Mouse (Mus musculus): ENCODE measurements around the gene Nefh. TPM values are rescaled to one million over a fixed set of nuclear protein-coding genes. Genes with fewer than 3 reads are reported as not detected.

Gene Nefh
- 10 to 100 TPM; 41.3 to 44.4 TPM for total RNA-seq (2021)

DNA sequence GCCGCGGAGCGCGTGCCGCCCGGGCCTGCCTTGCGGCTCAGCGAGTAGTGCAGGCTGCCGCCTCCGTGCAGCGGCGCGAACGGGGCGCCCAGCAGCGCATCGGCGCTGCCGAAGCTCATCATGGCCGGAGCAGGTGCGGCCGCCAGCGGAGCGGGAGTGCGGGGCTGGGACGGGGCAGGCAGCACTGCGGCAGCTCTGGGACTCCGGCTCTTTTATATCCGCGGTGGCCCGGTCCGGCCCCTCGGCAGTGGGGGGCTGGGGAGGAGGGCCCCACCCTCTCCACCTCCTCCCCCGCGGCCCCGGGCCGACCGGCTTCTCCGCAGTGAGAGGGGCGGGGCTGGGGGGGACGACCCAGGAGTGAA lies at the start of gene Nefh:
Gene Nefh (minus strand): TSS at position 252 of the 362 bp plus-strand sequence.
- intact Hi-C loops (cut with DNase I): no loop called here
- peak in 1 of 2 experiments; percentile 42 for DNase-seq (ENCODE audit: low spot score in 2 of 2)

DNA sequence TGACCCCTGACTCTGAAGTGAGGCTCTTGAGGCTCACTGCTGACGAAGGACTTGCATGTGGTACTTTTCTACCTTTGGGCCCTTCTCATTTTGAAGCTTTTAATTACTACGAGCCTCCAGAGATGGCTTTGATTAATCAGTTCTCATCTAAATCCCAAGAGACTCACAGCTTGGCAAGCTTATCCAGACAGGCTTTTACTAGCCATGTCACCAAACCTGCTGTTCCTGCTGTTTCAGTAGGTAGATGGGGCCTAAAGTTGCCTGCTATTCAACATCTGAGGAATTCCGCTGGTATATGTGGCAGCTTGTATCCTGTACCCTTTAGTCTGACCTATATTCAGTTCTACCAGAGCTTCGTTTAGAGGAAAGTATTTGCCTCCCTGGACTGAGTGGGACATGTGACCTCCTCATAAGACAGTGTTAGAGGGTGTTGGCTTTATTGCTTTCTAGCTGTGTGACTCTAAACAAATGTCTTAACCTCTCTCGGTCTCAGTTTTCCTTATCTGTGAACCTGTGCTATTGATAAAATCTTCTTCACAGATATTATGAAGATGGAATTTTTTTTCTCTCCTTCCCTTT lies 48.8 kb upstream of the Nefh start:
- intact Hi-C loops (cut with DNase I): no loop called here
- DNase-seq (ENCODE audit: low spot score in 2 of 2): no peak

DNA sequence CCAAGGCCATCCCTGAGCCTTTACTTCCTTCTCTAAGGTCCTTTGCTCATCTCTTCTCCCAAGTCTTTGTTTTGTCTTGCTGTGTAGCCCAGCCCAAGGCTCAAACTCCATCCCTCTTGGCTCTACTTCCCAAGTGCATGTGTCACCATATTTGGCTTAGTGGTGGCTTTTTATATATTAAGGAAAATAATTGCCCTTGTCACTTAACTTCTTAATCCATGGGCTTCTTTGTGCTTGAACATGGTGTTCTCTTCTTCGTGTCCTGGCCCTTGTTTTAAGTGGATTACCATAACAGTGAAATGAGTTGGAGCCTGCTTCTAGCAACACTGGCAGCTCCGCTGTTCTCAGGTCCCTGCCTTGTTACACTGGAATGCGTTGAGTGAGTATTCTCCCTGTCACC lies 47.8 kb upstream of the Nefh start:
- intact Hi-C loops (cut with DNase I): no loop called here
- DNase-seq (ENCODE audit: low spot score in 2 of 2): no peak

DNA sequence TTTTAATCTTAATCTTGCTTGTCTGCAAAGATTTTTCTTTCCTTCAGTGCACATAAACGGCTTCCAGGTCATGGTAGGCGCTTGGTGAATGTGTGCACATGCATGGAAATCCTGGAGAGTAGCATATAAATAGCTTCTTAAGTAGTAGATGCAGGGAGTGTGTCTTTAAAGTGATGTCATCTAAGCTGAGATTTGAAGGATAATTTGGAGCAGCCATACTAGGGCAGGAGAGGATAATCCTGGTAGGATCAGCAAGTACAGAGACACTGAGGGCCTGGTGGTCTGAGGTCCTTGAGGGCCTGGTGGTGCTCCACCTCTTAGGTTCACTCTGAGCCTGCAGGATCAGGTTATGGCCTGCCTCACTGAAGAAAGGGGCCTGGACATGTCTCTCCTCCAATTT lies 44.6 kb upstream of the Nefh start:
- intact Hi-C loops (cut with DNase I): no loop called here
- no peak for DNase-seq (ENCODE audit: low spot score in 2 of 2)

DNA sequence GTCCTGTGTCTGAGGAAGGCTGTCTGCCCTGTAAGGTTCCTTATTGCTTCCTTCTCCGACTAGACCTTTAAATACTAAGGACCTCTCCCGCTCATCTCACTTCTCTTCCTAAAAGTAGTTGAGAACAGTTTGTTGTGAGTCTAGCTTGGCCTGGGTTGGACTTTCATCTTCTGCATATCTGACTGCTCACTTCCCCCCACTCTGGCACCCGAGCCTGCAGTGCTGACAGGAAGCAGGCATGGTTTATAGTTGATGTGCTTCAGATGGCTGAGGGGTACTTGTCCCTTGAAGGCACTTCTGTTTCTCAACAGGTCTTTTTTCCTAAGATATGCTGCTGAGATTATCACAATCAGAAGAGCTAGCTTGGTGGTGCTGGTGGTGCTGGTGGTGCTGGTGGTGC lies 41.3 kb upstream of the Nefh start:
- DNase-seq (ENCODE audit: low spot score in 2 of 2): no peak
- intact Hi-C loops (cut with DNase I): no loop called here

DNA sequence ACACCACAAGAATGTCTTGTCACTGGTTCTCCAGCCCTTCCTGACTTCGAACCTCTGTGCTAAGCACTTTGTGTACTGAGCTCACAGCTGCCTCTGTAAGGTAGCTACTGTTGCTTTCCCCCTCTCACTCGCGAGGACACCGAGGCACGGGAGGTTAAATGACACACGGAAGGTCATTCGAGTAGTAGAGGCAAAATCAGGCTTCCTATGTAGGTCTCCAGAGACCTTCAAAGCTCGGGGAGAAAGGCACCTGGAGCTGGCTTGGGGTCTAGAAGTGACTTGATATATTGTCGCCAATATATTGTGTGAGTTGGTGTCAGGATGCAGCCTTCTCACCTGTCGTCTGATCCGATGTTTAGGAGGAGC lies 39.6 kb upstream of the Nefh start:
- DNase-seq (ENCODE audit: low spot score in 2 of 2): no peak
- intact Hi-C loops (cut with DNase I): loop anchor here (1.0 kb wide), 1 partner anchor 78 kb away; the partner anchor contains the start of gene Gas2l1

DNA sequence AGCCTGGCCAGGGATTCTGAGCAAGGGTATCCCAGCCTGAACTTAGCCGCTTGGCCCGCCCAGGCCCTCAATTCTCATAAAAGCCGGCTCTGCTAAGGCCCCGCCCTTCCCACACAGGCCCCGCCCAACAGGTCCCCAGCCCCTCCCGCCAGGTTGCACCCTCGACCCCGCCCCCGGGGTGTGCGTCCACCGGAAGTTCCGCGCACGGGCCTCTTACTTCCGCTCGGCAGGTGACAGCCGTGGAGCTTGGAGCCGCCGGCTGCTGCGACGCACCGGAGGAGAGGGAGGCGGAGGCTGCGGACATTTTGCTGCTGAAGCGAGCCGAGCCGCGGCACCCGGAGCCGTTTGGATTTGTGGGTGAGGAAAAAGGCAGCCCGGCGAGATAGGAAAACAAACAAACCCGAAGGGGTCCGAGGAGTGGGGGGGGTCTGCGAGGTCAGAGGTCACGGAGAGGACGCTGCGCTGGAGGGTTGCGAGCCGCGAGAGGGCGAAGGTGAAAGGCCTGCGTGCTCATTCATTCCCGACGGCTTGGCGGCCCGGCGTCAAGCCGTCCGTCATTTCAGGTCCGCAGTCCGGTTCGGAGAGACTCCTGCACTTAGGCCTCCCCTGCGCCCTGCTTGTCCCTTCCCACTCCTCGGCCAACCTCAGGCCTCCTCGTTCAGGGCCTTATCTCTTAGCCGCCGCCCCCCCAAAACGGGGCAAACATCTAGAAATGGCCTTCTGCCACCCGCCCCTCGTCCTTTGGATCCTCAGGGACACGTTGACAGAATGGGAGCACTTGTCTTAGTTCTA lies 39.0 kb upstream of the Nefh start, which contains the start of gene Ap1b1:
Gene Ap1b1 (plus strand): TSS at position 130 of the 792 bp plus-strand sequence.
- DNase-seq (ENCODE audit: low spot score in 2 of 2): peak; percentile 89 to 91
- intact Hi-C loops (cut with DNase I): loop anchor here (1.0 kb wide), 1 partner anchor 78 kb away; the partner anchor contains the start of gene Gas2l1

DNA sequence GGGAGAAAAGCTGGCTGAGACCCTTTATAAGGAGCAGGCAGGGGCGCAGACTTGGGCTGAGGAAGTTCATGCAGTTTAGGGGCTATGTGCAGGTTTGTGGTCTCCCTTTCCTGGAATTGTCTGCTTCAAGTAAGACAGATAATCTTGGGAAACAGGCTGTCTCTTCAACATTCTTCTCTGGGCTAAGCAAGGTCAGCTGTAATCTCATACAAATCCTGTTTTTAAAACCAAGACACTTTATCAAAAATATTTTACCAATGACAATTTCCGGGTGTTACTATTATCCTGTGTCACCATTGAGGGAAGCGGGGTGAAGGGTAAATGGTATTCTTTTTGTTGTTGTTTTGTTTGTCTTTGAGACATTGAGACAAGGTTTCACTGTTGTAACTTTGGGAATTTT lies 36.9 kb upstream of the Nefh start:
- DNase-seq (ENCODE audit: low spot score in 2 of 2): no peak
- intact Hi-C loops (cut with DNase I): loop anchor here (2.0 kb wide), 1 partner anchor 68 kb away; no protein-coding TSS in a partner anchor

DNA sequence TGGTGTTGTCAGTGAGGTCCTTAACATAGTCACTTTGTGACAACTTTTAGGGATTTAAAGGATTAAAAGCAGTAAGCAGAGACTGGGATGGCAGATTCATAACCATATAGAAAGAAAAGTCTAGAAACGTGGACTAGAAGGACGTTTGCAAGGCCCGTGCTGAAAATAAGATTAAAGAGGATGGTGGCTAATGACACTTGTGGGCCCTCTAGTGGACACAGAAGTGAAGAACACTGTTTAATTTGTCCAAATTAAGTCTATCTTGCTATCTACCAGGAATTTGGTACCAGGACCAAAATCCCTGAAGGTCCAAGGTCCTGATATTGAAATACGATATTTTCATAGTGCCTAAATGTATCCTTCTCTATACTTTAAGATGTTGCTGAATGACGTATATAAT lies 36.4 kb upstream of the Nefh start:
- intact Hi-C loops (cut with DNase I): loop anchor here (2.0 kb wide), 1 partner anchor 67 kb away; no protein-coding TSS in a partner anchor

DNA sequence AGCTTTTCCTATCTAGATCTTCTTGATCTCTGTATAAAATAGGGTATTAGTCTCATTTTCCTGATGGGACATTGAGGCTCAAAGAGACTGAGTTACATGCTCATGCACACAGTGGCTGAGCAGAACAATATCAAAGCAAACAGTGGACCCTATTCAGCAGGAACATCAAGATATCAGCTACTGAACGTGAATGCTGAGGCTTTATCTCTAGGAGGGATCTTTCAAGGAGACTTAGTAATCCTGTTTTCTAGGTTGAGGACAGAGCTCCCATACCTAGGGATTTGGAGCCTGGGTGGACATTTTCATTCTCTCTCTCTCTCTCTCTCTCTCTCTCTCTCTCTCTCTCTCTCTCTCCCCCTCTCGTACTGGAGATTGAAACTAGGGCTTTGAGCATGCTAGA lies 35.7 kb upstream of the Nefh start:
- intact Hi-C loops (cut with DNase I): no loop called here
- no peak for DNase-seq (ENCODE audit: low spot score in 2 of 2)

More for the DNA sequence above, 36.4 kb upstream of the Nefh start:
- peak in 1 of 2 experiments; percentile 63 for DNase-seq (ENCODE audit: low spot score in 2 of 2)

DNA sequence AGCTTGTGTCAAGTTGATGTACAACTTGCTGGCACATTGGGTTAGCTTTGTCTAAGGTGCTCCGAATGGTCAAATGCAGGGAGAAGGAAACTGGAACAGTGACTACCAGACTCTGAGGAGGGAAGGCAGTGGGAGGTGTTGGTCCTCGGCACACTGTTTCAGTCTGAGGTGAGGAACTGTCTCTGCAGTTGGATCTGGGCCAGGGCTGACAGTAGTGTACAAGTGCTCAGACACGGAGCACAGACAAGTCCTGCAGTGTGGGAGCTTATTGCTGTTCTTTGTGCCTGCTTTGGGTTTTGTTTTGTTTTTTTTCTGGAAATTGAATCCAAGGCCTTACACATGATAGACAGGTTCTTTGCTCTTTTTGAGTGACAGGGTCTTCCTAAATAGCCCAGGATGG lies 35.1 kb upstream of the Nefh start:
- intact Hi-C loops (cut with DNase I): no loop called here
- no peak for DNase-seq (ENCODE audit: low spot score in 2 of 2)

DNA sequence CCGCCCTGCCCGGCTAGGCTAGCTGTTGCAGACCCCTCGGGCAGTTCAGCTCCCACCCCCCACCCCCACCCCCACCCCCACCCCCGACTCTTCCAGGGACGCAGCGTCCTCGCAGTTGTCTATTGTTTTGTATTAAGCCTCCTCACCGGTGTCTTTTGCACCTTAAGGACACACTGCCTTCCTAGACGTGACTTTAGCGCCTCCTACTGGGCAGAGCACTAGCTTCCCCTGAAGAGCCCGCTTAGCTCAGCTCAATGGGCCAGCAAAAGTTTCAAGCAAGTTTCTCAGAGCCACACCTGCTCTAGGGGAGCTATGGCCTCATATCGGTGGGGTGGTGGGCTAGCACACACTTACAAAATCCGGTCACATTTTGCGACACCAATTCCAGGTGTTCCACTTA lies 27.8 kb upstream of the Nefh start:
- intact Hi-C loops (cut with DNase I): loop anchor here (2.0 to 5.0 kb wide), 2 partner anchors 38 to 59 kb away; no protein-coding TSS in a partner anchor
- DNase-seq (ENCODE audit: low spot score in 2 of 2): peak; percentile 44 to 62

DNA sequence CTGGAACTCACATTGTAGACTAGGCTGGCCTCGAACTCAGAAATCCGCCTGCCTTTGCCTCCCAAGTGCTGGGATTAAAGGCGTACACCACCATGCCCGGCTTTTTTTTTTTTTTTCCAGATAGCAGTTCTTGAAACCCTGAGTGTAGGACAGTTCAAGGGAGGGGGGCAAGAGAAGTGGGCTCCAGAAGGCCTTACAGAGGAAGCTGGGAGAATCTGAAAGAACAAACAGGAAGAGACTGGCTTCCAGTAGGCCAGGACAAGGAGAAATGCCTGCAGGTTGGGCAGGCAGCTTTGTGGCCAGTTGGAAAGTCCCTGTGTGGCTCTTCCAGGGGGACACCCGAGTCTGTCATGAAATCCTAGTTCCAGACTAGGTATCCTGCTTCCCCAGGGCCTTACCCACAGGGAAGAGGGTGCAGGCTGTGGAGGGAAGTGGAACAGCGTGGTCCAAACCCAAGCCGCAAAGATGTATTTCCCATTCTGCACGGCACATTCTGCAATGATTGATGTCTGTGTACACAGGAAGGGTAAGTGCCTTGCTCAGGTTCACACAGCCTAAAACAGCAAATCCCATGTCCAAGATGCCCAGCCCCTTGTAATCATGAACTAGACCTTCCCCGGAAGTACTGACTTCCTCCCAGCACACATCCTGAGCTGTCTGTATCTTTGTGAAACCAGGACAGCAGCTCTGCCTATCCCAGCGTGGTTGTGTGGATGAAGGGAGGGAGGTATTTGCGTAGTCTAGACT lies 26.7 kb upstream of the Nefh start:
- intact Hi-C loops (cut with DNase I): loop anchor here (2.0 to 5.0 kb wide), 2 partner anchors 37 to 58 kb away; no protein-coding TSS in a partner anchor
- no peak for DNase-seq (ENCODE audit: low spot score in 2 of 2)

DNA sequence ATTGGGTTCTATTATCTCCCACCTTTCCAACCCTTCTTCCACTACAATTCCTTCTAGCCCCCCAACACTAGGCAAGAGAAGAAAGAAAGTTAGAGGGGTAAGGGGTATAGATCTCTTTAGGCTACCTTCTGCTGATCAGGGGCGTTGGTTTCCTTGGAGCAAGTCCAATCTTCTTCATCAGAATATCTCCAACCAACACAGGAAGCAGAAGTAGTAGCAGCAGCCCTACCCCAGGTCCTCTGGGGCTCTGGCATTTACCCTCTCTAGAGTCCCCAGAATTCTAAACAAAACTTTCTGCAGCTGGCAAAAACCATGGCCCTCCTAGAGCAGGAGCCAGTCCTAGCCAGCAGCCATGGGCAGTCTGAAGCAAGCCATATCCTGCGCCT lies 26.0 kb upstream of the Nefh start:
- DNase-seq (ENCODE audit: low spot score in 2 of 2): no peak
- intact Hi-C loops (cut with DNase I): loop anchor here (2.0 kb wide), 1 partner anchor 57 kb away; no protein-coding TSS in a partner anchor

DNA sequence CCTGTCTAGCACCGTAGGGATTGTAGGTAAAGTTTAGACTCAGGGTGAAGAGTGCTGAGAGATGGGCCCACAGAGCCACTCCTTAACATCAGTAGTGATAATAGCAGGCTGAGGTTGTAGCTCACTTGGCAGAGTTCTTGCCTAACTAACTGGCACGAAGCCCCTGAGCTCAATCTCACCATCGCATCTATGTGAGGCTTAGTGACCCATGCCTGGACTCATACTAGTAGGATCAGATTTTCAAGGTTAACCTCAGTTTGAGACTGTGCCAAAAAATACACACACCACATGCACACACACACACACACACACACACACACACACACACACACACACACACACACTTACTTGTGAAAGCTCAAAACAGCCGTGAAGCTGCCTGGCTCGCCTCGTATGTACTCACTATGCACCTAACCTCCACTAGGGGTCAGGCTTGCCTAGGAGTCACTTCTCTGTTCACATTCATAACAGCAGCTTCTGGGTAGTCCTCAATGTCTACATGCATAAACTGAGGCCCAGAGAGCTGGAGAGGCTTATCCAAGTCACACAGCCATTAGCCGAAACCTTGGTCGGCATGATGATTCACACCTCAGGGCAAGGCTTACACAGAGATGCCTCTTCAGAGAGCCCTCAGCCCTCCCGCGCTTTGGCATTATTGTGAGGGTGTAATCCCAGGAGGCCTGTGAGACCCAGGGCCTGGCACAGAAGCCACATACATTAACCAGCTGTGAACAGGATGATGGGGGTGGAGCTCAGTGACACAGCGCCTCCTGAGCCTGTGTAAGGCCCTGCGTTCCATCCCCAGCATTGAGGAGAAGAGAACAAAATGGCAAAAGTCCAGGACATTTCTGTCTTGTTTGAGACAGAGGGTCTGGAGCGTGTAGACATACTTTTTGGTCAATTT lies 25.4 kb upstream of the Nefh start:
- DNase-seq (ENCODE audit: low spot score in 2 of 2): peak; percentile 62 to 72
- intact Hi-C loops (cut with DNase I): no loop called here

DNA sequence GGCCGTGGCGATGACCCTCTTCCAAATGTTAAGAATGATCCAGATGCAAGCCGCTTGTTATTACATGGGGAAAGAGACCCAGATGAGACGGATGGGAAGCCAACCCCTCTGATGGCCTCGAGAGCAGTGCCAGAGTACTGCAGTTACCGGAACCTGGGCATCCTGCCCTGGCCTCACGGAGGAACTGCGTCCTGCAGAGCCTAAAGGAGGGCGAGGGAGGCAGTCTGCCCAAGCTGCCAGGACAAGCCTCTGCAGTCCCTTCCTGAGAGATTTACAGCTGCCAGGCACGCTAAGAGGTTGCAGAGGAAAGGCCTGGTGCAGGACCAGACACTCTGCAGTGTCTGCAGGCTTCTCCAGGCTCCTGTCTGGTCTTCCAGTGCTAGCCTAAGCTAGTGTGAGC lies 20.5 kb upstream of the Nefh start:
- no peak for DNase-seq (ENCODE audit: low spot score in 2 of 2)
- intact Hi-C loops (cut with DNase I): no loop called here

DNA sequence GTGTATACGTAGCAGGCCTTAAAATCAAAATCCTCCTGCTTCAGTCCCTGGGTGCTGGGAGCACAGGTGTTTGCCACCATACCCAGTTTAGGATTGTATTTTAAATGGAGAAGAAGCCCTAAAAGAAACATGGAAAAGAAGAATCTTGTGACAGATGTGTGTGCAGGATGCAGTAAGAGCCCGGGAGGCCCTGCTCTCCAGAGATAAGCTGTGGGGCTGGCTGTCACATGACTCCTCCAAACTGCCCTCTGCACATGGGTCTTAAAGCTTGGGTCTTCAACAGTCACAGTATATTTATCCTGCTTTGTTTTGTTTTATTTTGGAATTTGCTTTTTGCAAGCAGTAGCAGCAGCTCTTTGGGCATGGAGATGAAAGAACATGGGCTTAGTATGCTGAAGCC lies 19.7 kb upstream of the Nefh start:
- intact Hi-C loops (cut with DNase I): no loop called here

DNA sequence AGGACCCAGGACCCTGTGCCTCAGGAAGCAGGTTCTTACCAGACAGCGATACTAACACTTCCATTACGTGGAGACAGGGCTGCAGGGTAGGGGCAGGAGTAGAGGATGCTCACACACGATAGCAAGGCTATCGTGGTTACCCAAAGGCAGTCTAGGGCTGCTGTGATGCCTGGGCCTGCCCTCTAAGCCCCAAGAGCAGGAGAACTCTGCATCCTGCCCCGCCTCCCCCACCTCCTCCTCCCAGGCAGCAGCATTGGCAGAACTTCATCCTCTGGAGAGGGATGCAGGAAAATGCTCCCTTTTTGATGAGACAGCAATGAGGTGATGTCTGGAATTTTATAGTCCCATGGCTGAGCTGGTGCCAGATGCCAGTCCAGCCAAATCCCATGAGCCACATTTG lies 19.0 kb upstream of the Nefh start:
- DNase-seq (ENCODE audit: low spot score in 2 of 2): no peak
- intact Hi-C loops (cut with DNase I): no loop called here

More for the DNA sequence above, 19.7 kb upstream of the Nefh start:
- no peak for DNase-seq (ENCODE audit: low spot score in 2 of 2)

DNA sequence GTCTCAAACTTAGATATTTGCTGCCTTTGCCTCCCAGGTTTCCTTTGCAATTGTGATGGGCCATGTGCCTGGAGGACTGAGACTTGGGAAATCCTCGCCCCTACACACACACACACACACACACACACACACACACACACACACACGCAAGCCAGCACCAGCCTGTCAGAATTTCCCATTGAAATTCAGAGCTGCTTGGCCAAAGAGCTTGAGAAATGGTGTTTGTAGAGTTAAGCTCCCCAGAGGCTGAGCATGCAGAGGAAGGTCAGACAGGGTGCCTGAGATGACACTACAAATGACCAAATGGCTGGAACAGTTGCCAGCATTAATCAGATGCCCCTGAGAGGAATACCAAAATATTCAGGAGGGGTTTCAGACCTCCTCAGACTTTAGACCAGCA lies 18.5 kb upstream of the Nefh start:
- DNase-seq (ENCODE audit: low spot score in 2 of 2): no peak
- intact Hi-C loops (cut with DNase I): no loop called here
